Mouse (Mus musculus): Measurements from ENCODE around the gene Cmah. TPM values are rescaled to one million over a fixed set of nuclear protein-coding genes. Genes with fewer than 3 reads are reported as not detected.
"Not testable (repeated sequence)": the region's sequence is repeated elsewhere in the genome, so short reads cannot be mapped to it uniquely, and the experiment has no call there.

The Cmah gene
- polyA plus RNA-seq, 1 experiment from 2014 or later: 0.49 TPM

GRCm38 (mm10) chr13:24397181-24397580 is 70.0 kb downstream of the Cmah start:
- H3K9me3 ChIP-seq: no peaks in the 10 kb centered on the region
- no peaks in the 10 kb centered on the region for H3K27me3 ChIP-seq
- 80% methylated on average over 3 of the region's 3 CpGs for WGBS
- no peak overlapping the region for H3K9ac ChIP-seq
- H3K27ac ChIP-seq: no peak overlapping the region
- no peak overlapping the region for H3K4me3 ChIP-seq
- H3K4me2 ChIP-seq: no peak overlapping the region
- no peaks in the 10 kb centered on the region for H3K36me3 ChIP-seq
- 0 out of 2 replicates have a peak, but pooled peaks cover 4% of the 10 kb centered on the region for H3K4me1 ChIP-seq (replicated peaks)
- ATAC-seq (ENCODE audit: low FRiP score): no peak

DNA sequence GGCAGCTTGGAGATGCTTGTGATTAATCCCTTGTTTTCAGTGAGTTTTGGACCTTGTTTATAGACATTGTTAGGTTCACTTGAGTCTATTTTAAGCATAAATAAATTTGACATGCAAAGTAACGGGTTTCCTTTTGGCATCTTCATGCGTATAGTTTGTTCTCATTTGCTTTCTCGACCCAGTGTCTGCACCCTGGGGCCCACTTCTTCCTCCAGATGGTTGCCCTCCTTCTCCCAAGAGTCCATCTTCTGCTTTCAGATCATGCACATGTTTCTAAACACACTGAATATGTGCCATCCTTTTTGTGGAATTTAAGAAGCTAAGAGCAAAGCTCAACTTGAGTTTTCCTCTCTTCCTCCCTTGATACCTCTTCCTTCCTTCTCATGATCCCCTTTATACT is 71.3 kb downstream of the Cmah start:
- Histone ChIP-seq H3K36me3 (no peaks in the 10 kb centered on the region), H3K4me2 (no peak overlapping the region), H3K27me3 (no peaks in the 10 kb centered on the region), H3K9me3 (no peaks in the 10 kb centered on the region), H3K27ac (no peak overlapping the region), H3K4me3 (no peak overlapping the region), H3K9ac (no peak overlapping the region), H3K4me1 (replicated peaks) (0 out of 2 replicates have a peak, but pooled peaks cover 4% of the 10 kb centered on the region)
- 81% methylated on average over 3 of the region's 3 CpGs for WGBS
- no peak for ATAC-seq (ENCODE audit: low FRiP score)

DNA sequence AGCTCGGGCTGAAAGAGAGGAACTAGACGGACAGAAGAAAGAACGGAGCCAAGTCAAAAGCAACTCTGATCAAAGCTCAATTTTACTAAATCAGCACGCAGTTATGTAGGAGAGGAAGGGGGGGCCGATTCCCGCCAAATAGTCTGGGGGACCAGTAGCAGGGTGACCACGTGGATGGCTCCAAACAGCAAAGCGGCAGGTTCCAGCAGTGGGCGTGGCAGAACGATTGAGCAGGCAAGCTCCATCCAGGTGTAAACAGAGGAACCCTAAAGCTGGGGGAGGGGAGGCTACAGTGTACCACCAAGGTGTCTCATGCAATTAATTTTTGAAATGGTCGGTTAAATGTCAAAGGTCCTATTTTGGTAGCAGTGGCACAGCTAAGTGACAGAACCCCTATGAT is 74.6 kb downstream of the Cmah start:
- peak overlapping the region; percentile 35 for H3K4me2 ChIP-seq
- not testable (repeated sequence) for H3K9me3 ChIP-seq; H3K36me3 ChIP-seq; ATAC-seq (ENCODE audit: low FRiP score); H3K4me1 ChIP-seq (replicated peaks); H3K27ac ChIP-seq; H3K27me3 ChIP-seq; H3K4me3 ChIP-seq; H3K9ac ChIP-seq
- WGBS: 28% methylated on average over 11 of the region's 11 CpGs

DNA sequence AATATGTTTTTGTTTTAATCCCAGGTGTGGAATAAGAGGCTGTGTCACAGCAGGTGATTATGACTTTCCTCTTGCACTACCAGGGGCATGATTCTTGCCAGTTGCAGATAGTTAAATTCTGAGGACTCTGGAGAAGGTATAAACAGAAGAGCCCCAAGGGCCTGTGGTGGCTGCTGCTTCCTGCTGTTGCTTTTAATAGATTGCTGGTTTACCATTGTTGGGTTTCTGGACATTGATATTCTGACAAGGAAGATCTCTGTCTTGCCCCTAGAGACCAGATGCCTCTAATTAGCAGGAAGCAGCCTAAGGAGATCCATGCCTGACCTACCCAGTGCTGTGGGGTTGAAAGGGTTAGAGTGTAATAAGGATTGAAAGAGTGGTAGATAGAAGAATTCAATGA is 75.8 kb downstream of the Cmah start:
- no peaks in the 10 kb centered on the region for H3K36me3 ChIP-seq
- no peak overlapping the region for H3K27ac ChIP-seq
- H3K9me3 ChIP-seq: no peaks in the 10 kb centered on the region
- H3K27me3 ChIP-seq: no peaks in the 10 kb centered on the region
- H3K9ac ChIP-seq: no peak overlapping the region
- no peak for ATAC-seq (ENCODE audit: low FRiP score)
- 0 out of 2 replicates have a peak, but pooled peaks cover 4% of the 10 kb centered on the region for H3K4me1 ChIP-seq (replicated peaks)
- H3K4me2 ChIP-seq: no peak overlapping the region
- H3K4me3 ChIP-seq: no peak overlapping the region

DNA sequence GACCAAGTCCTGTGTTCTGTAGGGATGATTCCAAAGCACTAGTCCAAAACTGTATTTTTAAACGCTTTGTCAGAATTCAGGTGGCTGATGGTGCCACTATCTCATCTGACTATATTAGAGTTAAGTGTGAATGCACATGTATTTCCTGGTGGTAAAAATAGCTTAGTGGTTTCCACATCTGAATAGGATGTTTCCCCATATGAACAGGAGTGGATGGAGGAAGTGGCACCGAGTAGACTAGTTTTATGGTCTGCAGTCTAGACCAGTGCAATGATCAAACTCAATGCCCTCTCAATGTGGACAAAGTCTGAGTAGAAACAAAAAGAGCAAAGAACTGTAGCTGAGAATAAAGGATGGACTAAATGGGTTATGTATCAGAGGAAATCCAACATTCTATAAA is 79.6 kb downstream of the Cmah start:
- WGBS: 86% methylated on average over 2 of the region's 2 CpGs
- H3K4me3 ChIP-seq: no peak overlapping the region
- H3K4me2 ChIP-seq: no peak overlapping the region
- no peak for ATAC-seq (ENCODE audit: low FRiP score)
- H3K4me1 ChIP-seq (replicated peaks): 0 out of 2 replicates have a peak, but pooled peaks cover 4% of the 10 kb centered on the region
- no peak overlapping the region for H3K9ac ChIP-seq
- no peaks in the 10 kb centered on the region for H3K27me3 ChIP-seq
- H3K36me3 ChIP-seq: no peaks in the 10 kb centered on the region
- H3K9me3 ChIP-seq: no peaks in the 10 kb centered on the region
- H3K27ac ChIP-seq: no peak overlapping the region

DNA sequence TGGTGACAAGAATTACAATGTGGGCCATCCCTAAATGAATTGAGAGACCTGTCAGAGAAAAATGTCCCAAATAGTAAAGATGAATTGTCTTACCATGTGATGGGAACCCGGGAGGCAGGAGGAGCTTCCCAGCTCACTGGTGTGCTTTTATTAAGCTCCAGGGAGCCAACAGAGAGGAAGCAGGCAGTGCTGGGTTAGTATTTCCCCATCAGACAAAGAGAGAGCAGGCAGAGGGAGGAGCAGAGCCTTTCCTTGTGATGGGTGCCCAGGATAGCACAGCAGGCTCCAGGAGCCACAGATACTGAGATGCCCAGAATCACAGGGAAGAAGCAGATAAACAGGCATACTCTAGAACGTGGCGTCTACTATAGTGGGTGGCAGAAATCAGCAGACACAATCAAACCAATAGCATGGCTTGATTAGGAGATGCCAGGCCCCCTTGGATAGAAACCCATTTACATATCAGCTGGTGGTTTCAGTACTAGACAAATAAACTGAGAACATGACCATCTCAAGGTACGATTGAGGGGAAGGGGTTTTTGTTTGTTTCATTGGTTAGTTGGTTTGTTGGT is 87.5 kb downstream of the Cmah start:
- no peak overlapping the region for H3K4me2 ChIP-seq
- 0 out of 2 replicates have a peak, but pooled peaks cover 3% of the 10 kb centered on the region for H3K4me1 ChIP-seq (replicated peaks)
- ATAC-seq (ENCODE audit: low FRiP score): no peak
- no peak overlapping the region for H3K27ac ChIP-seq
- H3K27me3 ChIP-seq: no peaks in the 10 kb centered on the region
- H3K36me3 ChIP-seq: no peaks in the 10 kb centered on the region
- no peak overlapping the region for H3K9ac ChIP-seq
- 54% methylated on average over 4 of the region's 4 CpGs for WGBS
- no peaks in the 10 kb centered on the region for H3K9me3 ChIP-seq
- H3K4me3 ChIP-seq: no peak overlapping the region

- Histone ChIP-seq H3K9ac (no peak overlapping the region), H3K36me3 (no peaks in the 10 kb centered on the region), H3K4me1 (replicated peaks) (0 out of 2 replicates have a peak, but pooled peaks cover 3% of the 10 kb centered on the region), H3K27ac (no peak overlapping the region), H3K27me3 (no peaks in the 10 kb centered on the region), H3K4me3 (no peak overlapping the region), H3K9me3 (no peaks in the 10 kb centered on the region), H3K4me2 (no peak overlapping the region)
- 84% methylated on average over 13 of the region's 13 CpGs for WGBS
- ATAC-seq (ENCODE audit: low FRiP score): no peak
These were observed 88.5 kb downstream of the Cmah start for GRCm38 (mm10) chr13:24415506-24416206.

DNA sequence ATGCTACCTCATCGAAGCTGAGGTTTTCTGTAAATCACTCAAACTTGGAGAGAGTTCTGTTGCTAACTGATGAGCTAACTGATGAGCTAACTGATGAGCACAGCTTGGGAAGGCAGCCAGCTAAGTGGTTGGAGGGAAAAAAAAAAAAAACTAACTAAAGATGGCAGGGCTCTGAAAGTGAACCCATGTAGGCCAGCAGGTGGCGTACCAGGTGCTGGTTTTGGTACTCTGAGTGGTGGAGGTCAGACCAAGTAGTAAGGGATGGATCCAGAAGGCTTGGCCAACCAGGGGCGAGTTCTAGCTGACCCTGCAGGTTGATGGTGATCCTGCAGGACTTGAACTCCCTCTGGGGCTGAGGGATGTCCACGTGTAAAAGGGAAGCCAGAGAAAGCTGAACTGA is 89.2 kb downstream of the Cmah start:
- no peaks in the 10 kb centered on the region for H3K36me3 ChIP-seq
- no peak for ATAC-seq (ENCODE audit: low FRiP score)
- 0 out of 2 replicates have a peak, but pooled peaks cover 3% of the 10 kb centered on the region for H3K4me1 ChIP-seq (replicated peaks)
- H3K9me3 ChIP-seq: no peaks in the 10 kb centered on the region
- no peak overlapping the region for H3K4me2 ChIP-seq
- no peak overlapping the region for H3K4me3 ChIP-seq
- H3K27ac ChIP-seq: no peak overlapping the region
- 50% methylated on average over 4 of the region's 4 CpGs for WGBS
- H3K27me3 ChIP-seq: no peaks in the 10 kb centered on the region
- H3K9ac ChIP-seq: no peak overlapping the region

DNA sequence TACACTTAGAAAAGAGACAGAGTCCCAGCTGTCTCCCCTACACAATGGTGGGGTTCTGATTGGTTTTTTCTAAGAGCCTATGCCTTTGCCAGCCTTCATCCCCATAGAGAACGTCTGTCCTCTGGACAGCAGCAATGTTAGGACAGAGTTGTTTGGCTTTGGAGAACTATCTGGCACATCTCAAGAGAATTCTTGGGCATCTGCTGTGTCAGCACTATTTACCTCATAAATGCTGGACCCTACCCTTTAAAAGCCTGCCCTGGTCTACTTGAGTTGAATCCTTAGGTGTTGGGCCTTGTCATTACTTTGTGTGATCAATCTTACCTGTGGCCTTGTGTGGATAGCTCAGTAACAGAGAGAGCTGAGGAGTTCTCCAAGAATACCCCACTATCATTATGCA is 90.8 kb downstream of the Cmah start:
- H3K4me2 ChIP-seq: no peak overlapping the region

DNA sequence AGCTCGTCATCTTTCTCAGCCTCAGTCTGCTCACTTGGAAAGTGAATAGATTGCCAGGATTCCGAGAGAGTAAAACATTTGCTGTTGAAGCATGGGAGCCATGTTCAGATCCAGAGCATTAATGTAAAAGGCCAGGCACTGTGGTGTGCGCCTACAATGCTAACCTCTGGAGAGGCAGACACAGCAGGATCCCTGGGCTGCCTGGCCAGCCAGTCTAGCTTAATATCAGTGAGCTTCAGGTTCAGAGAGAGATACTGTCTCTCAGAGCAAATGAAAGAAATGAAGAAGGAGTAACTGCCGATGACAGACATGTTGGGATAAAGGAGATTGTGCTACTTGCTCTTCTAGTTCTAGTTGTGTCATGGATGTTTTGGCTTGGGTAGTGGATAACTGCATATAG is 91.6 kb downstream of the Cmah start:
- ATAC-seq (ENCODE audit: low FRiP score): no peak
- H3K4me3 ChIP-seq: no peak overlapping the region

More for the DNA sequence above, 90.8 kb downstream of the Cmah start:
- Histone ChIP-seq H3K4me1 (replicated peaks) (0 out of 2 replicates have a peak, but pooled peaks cover 3% of the 10 kb centered on the region), H3K9ac (no peak overlapping the region), H3K9me3 (no peaks in the 10 kb centered on the region), H3K36me3 (no peaks in the 10 kb centered on the region), H3K27ac (no peak overlapping the region), H3K4me3 (no peak overlapping the region), H3K27me3 (no peaks in the 10 kb centered on the region)
- no peak for ATAC-seq (ENCODE audit: low FRiP score)
- WGBS: 57% methylated on average over 1 of the region's 1 CpGs

GRCm38 (mm10) chr13:24419560-24420250 is 92.5 kb downstream of the Cmah start:
- no peaks in the 10 kb centered on the region for H3K9me3 ChIP-seq
- H3K4me2 ChIP-seq: no peak overlapping the region
- H3K27me3 ChIP-seq: no peaks in the 10 kb centered on the region
- H3K4me3 ChIP-seq: no peak overlapping the region
- H3K27ac ChIP-seq: no peak overlapping the region
- H3K9ac ChIP-seq: no peak overlapping the region
- no peaks in the 10 kb centered on the region for H3K36me3 ChIP-seq
- WGBS: 86% methylated on average over 13 of the region's 13 CpGs
- H3K4me1 ChIP-seq (replicated peaks): 0 out of 2 replicates have a peak, but pooled peaks cover 3% of the 10 kb centered on the region
- no peak for ATAC-seq (ENCODE audit: low FRiP score)

More for the DNA sequence above, 91.6 kb downstream of the Cmah start:
- no peak overlapping the region for H3K4me2 ChIP-seq
- 0 out of 2 replicates have a peak, but pooled peaks cover 3% of the 10 kb centered on the region for H3K4me1 ChIP-seq (replicated peaks)
- no peaks in the 10 kb centered on the region for H3K27me3 ChIP-seq
- H3K9me3 ChIP-seq: no peaks in the 10 kb centered on the region
- no peak overlapping the region for H3K9ac ChIP-seq
- H3K36me3 ChIP-seq: no peaks in the 10 kb centered on the region
- H3K27ac ChIP-seq: no peak overlapping the region
- 84% methylated on average over 4 of the region's 4 CpGs for WGBS

DNA sequence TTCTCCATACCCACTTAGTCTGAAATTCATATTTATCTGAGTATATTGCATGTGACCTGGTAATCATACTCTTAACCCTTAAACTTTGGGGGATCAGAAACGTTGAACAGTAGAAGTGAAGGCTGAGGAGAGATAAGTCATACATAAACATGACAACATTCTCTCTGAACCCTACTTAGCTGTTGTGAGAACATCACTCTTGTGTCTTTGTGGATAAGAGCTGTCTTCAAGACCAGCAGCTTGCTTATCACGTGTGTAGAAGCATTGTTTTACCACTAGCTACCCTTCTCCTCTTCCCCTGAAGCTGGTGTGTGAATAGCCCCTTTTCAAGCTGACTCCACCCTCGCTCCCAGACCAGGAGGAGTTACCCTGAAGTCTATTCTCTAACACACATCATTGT is 94.8 kb downstream of the Cmah start:
- H3K36me3 ChIP-seq: no peaks in the 10 kb centered on the region
- WGBS: 58% methylated on average over 3 of the region's 3 CpGs
- no peak for ATAC-seq (ENCODE audit: low FRiP score)
- H3K27me3 ChIP-seq: no peaks in the 10 kb centered on the region
- no peak overlapping the region for H3K27ac ChIP-seq
- no peak overlapping the region for H3K4me2 ChIP-seq
- no peak overlapping the region for H3K4me3 ChIP-seq
- 0 out of 2 replicates have a peak, but pooled peaks cover under 1% of the 10 kb centered on the region for H3K4me1 ChIP-seq (replicated peaks)
- no peak overlapping the region for H3K9ac ChIP-seq
- H3K9me3 ChIP-seq: no peaks in the 10 kb centered on the region
